Comparison of ENCODE assay signal across 23 mouse cellular contexts in the genomic region with DNA sequence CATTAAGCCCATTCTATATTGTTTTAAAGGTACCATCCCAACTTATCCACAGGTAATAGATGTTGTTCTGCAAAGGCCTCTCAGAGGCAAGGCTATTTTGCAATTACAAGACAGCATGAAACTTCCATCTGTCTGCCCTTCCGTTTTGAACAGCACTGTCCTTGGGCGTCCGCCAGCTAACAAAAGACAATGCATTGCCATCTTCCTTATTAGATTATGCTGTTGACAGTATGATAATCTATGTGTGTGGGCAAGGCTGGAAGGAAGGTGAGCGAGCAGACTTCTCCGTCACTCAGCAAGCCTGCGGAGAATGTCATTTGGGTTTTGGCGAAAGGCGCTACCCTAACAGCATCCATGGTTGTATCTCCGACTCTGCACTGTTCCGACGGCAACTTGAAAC. TPM values are rescaled to one million over a fixed set of nuclear protein-coding genes. Genes with fewer than 3 reads are reported as not detected.
DNase-seq lines count a peak whose midpoint lies in the region; ATAC-seq lines count a peak whose summit lies in the region.
"Had no signal": no experiment of that assay in that cellular context is flagged by ENCODE, and none has a peak within 500 bp of the region (broad histone marks: within the 10 kb centered on the region; RNA-seq: fewer than 3 reads in every experiment).

No protein-coding gene starts in this region.

- 73% methylated on average over 11 of the region's 11 CpGs for WGBS in hindbrain, embryonic 16.5 days
- 86% methylated on average over 11 of the region's 11 CpGs for WGBS in hindbrain, embryonic 10.5 days

- no peaks in the 10 kb centered on the region for H3K9me3 ChIP-seq in hindbrain, embryonic 16.5 days (ENCODE audit: control insufficient read depth, low read length)
- H3K9me3 ChIP-seq in hindbrain, embryonic 10.5 days, result no peaks in the 10 kb centered on the region
- H3K9me3 ChIP-seq: neural tube, embryonic 12.5 days had no signal

- H3K9ac ChIP-seq in hindbrain, embryonic 16.5 days (ENCODE audit: low read depth, low read length), result no peak overlapping the region
- H3K9ac ChIP-seq: liver, embryonic 12.5 days; neural tube, embryonic 12.5 days had no signal

- no peaks in the 10 kb centered on the region for H3K27me3 ChIP-seq in hindbrain, embryonic 16.5 days (replicated peaks; ENCODE audit: control insufficient read depth, insufficient read depth, low read length)
- no peaks in the 10 kb centered on the region for H3K27me3 ChIP-seq in hindbrain, embryonic 10.5 days (ENCODE audit: insufficient read depth, poor library complexity, severe bottlenecking)
- H3K27me3 ChIP-seq: liver, embryonic 12.5 days; neural tube, embryonic 12.5 days had no signal

- no peak for DNase-seq in hindbrain, embryonic 10.5 days (ENCODE audit: low spot score)
- DNase-seq in adrenal gland, postnatal 25 days, result peak; percentile 33
- DNase-seq in brain, adult 2 months (ENCODE audit: low read depth, low spot score), result peak; percentile 77
- peak; percentile 79 for DNase-seq in cerebellum, adult 9-10 months
- DNase-seq in urinary bladder, postnatal 14 days (ENCODE audit: low spot score), result no peak
- no peak for DNase-seq in frontal cortex, adult 2 months (ENCODE audit: extremely low spot score in 1 of 2, low spot score in 1 of 2)
- DNase-seq in embryo, embryonic 11 days, result no peak
- DNase-seq: heart, postnatal 10 days; kidney, adult 18-20 months; kidney, postnatal 14 days; lung, adult 2 months; thymus, postnatal 25 days had no signal

- no peak overlapping the region for H3K27ac ChIP-seq in hindbrain, embryonic 16.5 days (ENCODE audit: low read depth, low read length)
- H3K27ac ChIP-seq in hindbrain, embryonic 10.5 days, result no peak overlapping the region
- H3K27ac ChIP-seq: liver, embryonic 12.5 days; neural tube, embryonic 12.5 days had no signal

- H3K4me1 ChIP-seq in hindbrain, embryonic 16.5 days (ENCODE audit: control insufficient read depth, insufficient read depth, low read depth, low read length), result no peaks in the 10 kb centered on the region
- H3K4me1 ChIP-seq in hindbrain, embryonic 10.5 days (replicated peaks), result no peaks in the 10 kb centered on the region
- H3K4me1 ChIP-seq: liver, embryonic 12.5 days; neural tube, embryonic 12.5 days had no signal

- H3K4me3 ChIP-seq in hindbrain, embryonic 16.5 days (ENCODE audit: low read length), result no peak overlapping the region
- no peak overlapping the region for H3K4me3 ChIP-seq in hindbrain, embryonic 10.5 days
- H3K4me3 ChIP-seq: liver, embryonic 12.5 days; neural tube, embryonic 12.5 days had no signal

- peak; percentile 50 for ATAC-seq in hindbrain, embryonic 16.5 days
- ATAC-seq: forebrain, embryonic 16.5 days; liver, embryonic 12.5 days had no signal

- 0 out of 2 replicates have a peak overlapping the region, but pooled peaks have one; percentile 21 for H3K4me2 ChIP-seq in hindbrain, embryonic 16.5 days (ENCODE audit: low read length)
- H3K4me2 ChIP-seq: heart, embryonic 11.5 days; liver, embryonic 12.5 days; midbrain, embryonic 11.5 days; neural tube, embryonic 12.5 days had no signal

- no peaks in the 10 kb centered on the region for H3K36me3 ChIP-seq in hindbrain, embryonic 16.5 days (ENCODE audit: control insufficient read depth, insufficient read depth, low read length)
- no peaks in the 10 kb centered on the region for H3K36me3 ChIP-seq in hindbrain, embryonic 10.5 days
- H3K36me3 ChIP-seq: liver, embryonic 12.5 days; neural tube, embryonic 12.5 days had no signal

RNA-seq across cellular contexts. Expression of gene Fezf1, which starts 45.5 kb away (rescaled TPM):
- polyA plus RNA-seq in hindbrain, embryonic 16.5 days (2015; fragmentation: Nextera tagmentation; extraction: Ambion mirVana), result 0.47 TPM in 1 of 2 replicates, not detected in the other
- polyA plus RNA-seq in hindbrain, embryonic 10.5 days (2016; fragmentation: Nextera tagmentation; extraction: Ambion mirVana), result 0.33 and 1.4 TPM in 2 replicates
- not detected in 2 replicates for total RNA-seq in adrenal gland, postnatal 25 days (2021)
- 0.08 and 0.29 TPM in 2 replicates for polyA plus RNA-seq in frontal cortex, adult 2 months (2012; rRNA removed)
- total RNA-seq: gastrocnemius, adult 18-20 months; granulocyte monocyte progenitor cell, adult 5-6 weeks; heart, postnatal 10 days had no signal
- polyA plus RNA-seq: C2C12; heart, embryonic 11.5 days; limb, embryonic 11.5 days; liver, embryonic 12.5 days; neural tube, embryonic 12.5 days; small intestine, adult 2 months had no signal

Comparison
In these comparisons a context has a peak if more than half of its experiments do, and no peak if none do; other contexts are left out.
1. DNase-seq: peak in adrenal gland, postnatal 25 days (single experiment), brain, adult 2 months (single experiment) and cerebellum, adult 9-10 months (single experiment); none in hindbrain, embryonic 10.5 days (single experiment), urinary bladder, postnatal 14 days (single experiment), frontal cortex, adult 2 months (0 of 2) and embryo, embryonic 11 days (single experiment).